Mouse (Mus musculus): ENCODE measurements around the gene Ttn. TPM values are rescaled to one million over a fixed set of nuclear protein-coding genes. Genes with fewer than 3 reads are reported as not detected.

Ttn gene
- total and polyA plus RNA-seq, 3 experiments: 0.22 TPM; not detected in 2

DNA sequence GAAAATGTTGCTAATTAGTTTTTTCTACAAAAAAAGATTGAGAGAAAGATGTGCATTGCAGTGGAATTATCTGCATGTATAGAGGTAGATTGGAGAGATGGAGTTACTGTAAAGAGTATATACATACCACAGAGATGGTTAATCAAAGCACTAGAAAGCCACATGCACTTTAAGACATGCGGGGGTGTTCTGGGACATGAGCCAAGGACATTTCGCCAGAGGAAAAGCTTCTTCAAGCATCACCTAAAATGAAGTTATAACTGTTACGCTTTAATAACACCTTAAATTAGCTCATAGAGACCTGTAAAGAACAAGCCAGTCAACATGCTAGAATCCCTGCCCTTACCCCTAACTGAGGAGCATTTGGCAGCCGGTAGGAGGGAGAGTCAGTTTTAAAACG is 315.1 kb downstream of the Ttn start:
- no peak for ATAC-seq (ENCODE audit: extremely low read depth, insufficient number of reproducible peaks, low FRiP score, poor library complexity, severe bottlenecking)
- Histone ChIP-seq H3K27me3 (ENCODE audit: insufficient read depth, low read length) (no peaks in the 10 kb centered on the region), H3K9me3 (replicated peaks) (no peaks in the 10 kb centered on the region), H3K4me3 (ENCODE audit: low read depth, low read length) (no peak overlapping the region), H3K36me3 (replicated peaks) (peaks cover 44% of the 10 kb centered on the region), H3K4me1 (ENCODE audit: insufficient read depth, low read depth, low read length) (peaks cover 7% of the 10 kb centered on the region)
- DNase-seq (ENCODE audit: low spot score): no peak
- TF ChIP-seq CTCF (IDR thresholded peaks at IDR 0.05; ENCODE audit: low read depth, low read length): no peak
- TF ChIP-seq TAL1 (conservative IDR thresholded peaks at IDR 0.05; ENCODE audit: low read depth, low read length): no peak
- no peak for TF ChIP-seq GATA1 (IDR thresholded peaks at IDR 0.05; ENCODE audit: borderline replicate concordance, low read length)
- no peak for TF ChIP-seq GATA2 (IDR thresholded peaks at IDR 0.05; ENCODE audit: borderline replicate concordance, low read depth, low read length)
- no peak for TF ChIP-seq POLR2AphosphoS5 (IDR thresholded peaks at IDR 0.05; ENCODE audit: insufficient replicate concordance, low read depth, low read length)

DNA sequence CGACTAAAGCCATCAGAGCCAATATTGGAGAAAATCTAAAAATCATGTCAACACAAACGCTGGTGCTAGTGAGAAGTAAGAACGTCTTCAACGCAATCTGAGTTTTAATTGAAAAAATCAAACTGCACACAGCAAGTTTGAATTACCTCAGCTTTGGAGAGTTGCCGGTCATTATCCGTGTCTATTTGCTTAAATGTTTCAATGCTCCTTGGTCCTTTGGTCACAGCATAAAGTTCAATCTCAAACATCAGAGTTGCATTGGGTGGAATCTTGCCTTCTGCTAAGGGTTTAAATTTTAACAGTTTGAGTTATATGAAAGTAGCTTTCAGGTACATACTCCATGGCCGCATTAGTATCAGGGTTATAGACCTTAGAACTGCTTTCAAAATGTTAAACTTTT is 316.8 kb downstream of the Ttn start:
- H3K36me3 ChIP-seq (replicated peaks): peaks cover 49% of the 10 kb centered on the region
- TF ChIP-seq CTCF (IDR thresholded peaks at IDR 0.05; ENCODE audit: low read depth, low read length) (no peak), GATA2 (IDR thresholded peaks at IDR 0.05; ENCODE audit: borderline replicate concordance, low read depth, low read length) (no peak), POLR2AphosphoS5 (IDR thresholded peaks at IDR 0.05; ENCODE audit: insufficient replicate concordance, low read depth, low read length) (no peak), TAL1 (conservative IDR thresholded peaks at IDR 0.05; ENCODE audit: low read depth, low read length) (no peak), GATA1 (IDR thresholded peaks at IDR 0.05; ENCODE audit: borderline replicate concordance, low read length) (no peak)
- ATAC-seq (ENCODE audit: extremely low read depth, insufficient number of reproducible peaks, low FRiP score, poor library complexity, severe bottlenecking): no peak

DNA sequence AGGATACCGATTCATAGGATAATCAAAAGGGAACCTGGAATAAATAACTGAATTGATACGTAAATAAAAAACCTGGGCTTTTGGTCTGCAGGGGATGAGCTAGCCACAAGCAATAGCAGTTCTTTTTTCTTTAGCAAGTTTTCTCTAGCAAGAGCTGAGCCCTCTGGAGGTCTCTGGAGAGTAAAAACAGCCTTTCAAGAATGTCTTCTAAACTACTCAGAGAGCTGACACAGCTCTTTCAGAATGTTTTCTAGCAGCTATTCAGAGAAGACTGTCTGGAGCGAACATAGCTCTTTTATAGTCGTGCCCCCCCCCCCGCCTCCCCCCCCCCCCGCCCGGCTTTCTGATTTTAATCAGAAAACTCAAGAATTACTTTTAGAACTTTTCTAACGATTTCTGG is 322.9 kb downstream of the Ttn start:
- TF ChIP-seq GATA2 (IDR thresholded peaks at IDR 0.05; ENCODE audit: borderline replicate concordance, low read depth, low read length) (no peak), GATA1 (IDR thresholded peaks at IDR 0.05; ENCODE audit: borderline replicate concordance, low read length) (no peak)
- Histone ChIP-seq H3K36me3 (replicated peaks) (peaks cover 14% of the 10 kb centered on the region), H3K9me3 (replicated peaks) (no peaks in the 10 kb centered on the region), H3K4me1 (ENCODE audit: insufficient read depth, low read depth, low read length) (peaks cover 8% of the 10 kb centered on the region), H3K4me3 (ENCODE audit: low read depth, low read length) (no peak overlapping the region), H3K27me3 (ENCODE audit: insufficient read depth, low read length) (peaks cover 3% of the 10 kb centered on the region; the same call in 1 of the 2 replicates)
- DNase-seq (ENCODE audit: low spot score) (no peak), ATAC-seq (ENCODE audit: extremely low read depth, insufficient number of reproducible peaks, low FRiP score, poor library complexity, severe bottlenecking) (no peak)

More for the DNA sequence above, 316.8 kb downstream of the Ttn start:
- H3K27me3 ChIP-seq (ENCODE audit: insufficient read depth, low read length): no peaks in the 10 kb centered on the region
- no peaks in the 10 kb centered on the region for H3K4me1 ChIP-seq (ENCODE audit: insufficient read depth, low read depth, low read length)
- H3K9me3 ChIP-seq (replicated peaks): no peaks in the 10 kb centered on the region
- no peak overlapping the region for H3K4me3 ChIP-seq (ENCODE audit: low read depth, low read length)
- no peak for DNase-seq (ENCODE audit: low spot score)

DNA sequence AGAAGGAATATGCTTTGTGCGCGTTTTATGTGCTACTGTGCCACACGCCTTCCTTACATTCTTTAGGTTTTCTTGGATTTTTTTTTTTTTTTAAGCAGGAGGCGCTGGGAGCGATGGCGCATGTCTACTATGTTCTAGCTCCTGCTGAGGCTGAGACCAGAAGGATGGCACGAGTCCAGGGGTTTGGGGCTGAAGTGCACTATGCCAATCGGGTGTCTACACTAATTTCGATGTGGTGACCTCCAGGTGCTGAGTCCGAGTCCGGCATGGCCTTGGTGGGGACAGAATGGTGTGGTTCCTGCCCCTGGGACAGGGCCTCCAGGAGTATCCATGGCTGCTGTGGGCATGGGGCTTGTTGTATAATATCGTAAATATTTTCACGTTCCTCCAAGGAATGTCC is 323.8 kb downstream of the Ttn start:
- TF ChIP-seq CTCF (IDR thresholded peaks at IDR 0.05; ENCODE audit: low read depth, low read length) (no peak), GATA1 (IDR thresholded peaks at IDR 0.05; ENCODE audit: borderline replicate concordance, low read length) (no peak), TAL1 (conservative IDR thresholded peaks at IDR 0.05; ENCODE audit: low read depth, low read length) (no peak), POLR2AphosphoS5 (IDR thresholded peaks at IDR 0.05; ENCODE audit: insufficient replicate concordance, low read depth, low read length) (no peak), GATA2 (IDR thresholded peaks at IDR 0.05; ENCODE audit: borderline replicate concordance, low read depth, low read length) (no peak)
- ATAC-seq (ENCODE audit: extremely low read depth, insufficient number of reproducible peaks, low FRiP score, poor library complexity, severe bottlenecking) (no peak), DNase-seq (ENCODE audit: low spot score) (no peak)
- Histone ChIP-seq H3K36me3 (replicated peaks) (peaks cover 7% of the 10 kb centered on the region), H3K27me3 (ENCODE audit: insufficient read depth, low read length) (peaks cover 3% of the 10 kb centered on the region; the same call in 1 of the 2 replicates), H3K4me1 (ENCODE audit: insufficient read depth, low read depth, low read length) (peaks cover 8% of the 10 kb centered on the region), H3K9me3 (replicated peaks) (no peaks in the 10 kb centered on the region), H3K4me3 (ENCODE audit: low read depth, low read length) (no peak overlapping the region)

DNA sequence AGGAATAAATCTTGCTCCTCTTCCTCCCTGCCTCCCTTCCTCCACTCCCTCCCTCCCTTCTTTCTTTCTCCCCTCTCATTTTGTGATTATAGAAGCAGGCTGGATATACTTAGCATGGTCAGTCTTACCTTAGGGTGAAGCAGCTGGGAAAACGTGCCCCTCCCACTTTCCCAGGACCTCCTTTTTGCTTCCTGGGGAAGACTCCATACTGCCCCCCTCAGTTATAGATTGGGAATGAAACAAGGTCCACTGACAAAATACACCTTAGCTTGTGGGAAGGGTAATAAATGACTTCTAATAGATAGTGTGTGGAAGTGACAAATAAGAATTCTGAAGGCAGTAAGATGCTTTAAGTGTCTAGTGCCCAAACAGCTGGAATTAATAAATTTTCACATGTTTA is 326.4 kb downstream of the Ttn start:
- ATAC-seq (ENCODE audit: extremely low read depth, insufficient number of reproducible peaks, low FRiP score, poor library complexity, severe bottlenecking): peak; percentile 15; the same call in 1 of the 2 replicates
- no peak for DNase-seq (ENCODE audit: low spot score)
- no peak overlapping the region for H3K4me3 ChIP-seq (ENCODE audit: low read depth, low read length)
- H3K36me3 ChIP-seq (replicated peaks): no peaks in the 10 kb centered on the region
- no peaks in the 10 kb centered on the region; the same call in 1 of the 2 replicates for H3K9me3 ChIP-seq (replicated peaks)
- peaks cover 3% of the 10 kb centered on the region; the same call in 1 of the 2 replicates for H3K27me3 ChIP-seq (ENCODE audit: insufficient read depth, low read length)
- no peak for TF ChIP-seq GATA1 (IDR thresholded peaks at IDR 0.05; ENCODE audit: borderline replicate concordance, low read length)
- TF ChIP-seq TAL1 (conservative IDR thresholded peaks at IDR 0.05; ENCODE audit: low read depth, low read length): no peak
- TF ChIP-seq POLR2AphosphoS5 (IDR thresholded peaks at IDR 0.05; ENCODE audit: insufficient replicate concordance, low read depth, low read length): no peak
- no peak for TF ChIP-seq GATA2 (IDR thresholded peaks at IDR 0.05; ENCODE audit: borderline replicate concordance, low read depth, low read length)
- H3K4me1 ChIP-seq (ENCODE audit: insufficient read depth, low read depth, low read length): peaks cover 8% of the 10 kb centered on the region

DNA sequence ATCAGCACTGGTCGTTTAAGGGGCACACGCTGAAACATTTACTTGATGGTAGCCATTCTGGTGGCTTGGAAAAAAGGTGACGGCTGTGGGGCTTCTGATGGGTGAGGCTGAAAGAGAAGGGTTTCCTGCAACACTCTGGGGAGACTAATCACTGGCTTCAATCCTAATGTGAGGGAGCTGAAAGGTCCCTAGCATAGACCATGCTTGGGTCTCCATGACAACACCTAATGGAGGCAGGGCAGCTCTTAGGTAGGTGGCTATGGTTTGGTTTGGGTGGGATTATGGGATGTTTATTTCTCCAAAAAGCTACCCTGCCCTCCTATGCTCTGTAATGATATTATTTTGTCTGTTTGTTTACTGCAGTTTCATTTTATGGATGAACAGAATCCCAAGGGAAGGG is 326.9 kb downstream of the Ttn start:
- peaks cover 3% of the 10 kb centered on the region; the same call in 1 of the 2 replicates for H3K27me3 ChIP-seq (ENCODE audit: insufficient read depth, low read length)
- H3K4me1 ChIP-seq (ENCODE audit: insufficient read depth, low read depth, low read length): peaks cover 8% of the 10 kb centered on the region
- H3K4me3 ChIP-seq (ENCODE audit: low read depth, low read length): no peak overlapping the region
- H3K36me3 ChIP-seq (replicated peaks): no peaks in the 10 kb centered on the region
- no peak for DNase-seq (ENCODE audit: low spot score)
- H3K9me3 ChIP-seq (replicated peaks): no peaks in the 10 kb centered on the region; the same call in 1 of the 2 replicates
- ATAC-seq (ENCODE audit: extremely low read depth, insufficient number of reproducible peaks, low FRiP score, poor library complexity, severe bottlenecking): no peak
- TF ChIP-seq POLR2AphosphoS5 (IDR thresholded peaks at IDR 0.05; ENCODE audit: insufficient replicate concordance, low read depth, low read length) (no peak), GATA2 (IDR thresholded peaks at IDR 0.05; ENCODE audit: borderline replicate concordance, low read depth, low read length) (no peak), TAL1 (conservative IDR thresholded peaks at IDR 0.05; ENCODE audit: low read depth, low read length) (no peak), CTCF (IDR thresholded peaks at IDR 0.05; ENCODE audit: low read depth, low read length) (no peak), GATA1 (IDR thresholded peaks at IDR 0.05; ENCODE audit: borderline replicate concordance, low read length) (no peak)
